Comparison of ENCODE assay signal across 13 mouse cellular contexts in the genomic region with DNA sequence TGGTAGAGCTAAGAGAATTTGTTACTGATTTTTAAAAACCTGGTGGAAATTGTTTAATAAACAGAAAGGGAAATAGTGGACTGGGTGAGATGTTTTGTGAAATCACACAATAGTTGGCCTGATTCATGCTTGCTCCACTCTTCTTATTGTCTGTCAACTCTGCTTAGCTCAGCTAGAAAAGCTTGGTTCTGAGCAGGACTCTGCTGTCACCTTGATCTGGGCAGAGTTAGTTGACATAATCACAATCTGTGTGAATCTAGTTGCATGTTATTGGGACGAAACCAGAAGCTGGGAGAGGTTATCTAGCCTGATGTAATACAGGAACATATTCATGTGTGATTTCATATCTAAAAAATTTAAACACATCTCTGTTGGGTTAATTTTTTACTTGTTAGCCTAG.
"Had no signal": no experiment of that assay in that cellular context is flagged by ENCODE, and none has a peak within 500 bp of the region (broad histone marks: within the 10 kb centered on the region; RNA-seq: fewer than 3 reads in every experiment).

No protein-coding gene starts in this region.

- H3K27ac ChIP-seq: liver, embryonic 14.5 days; midbrain, embryonic 13.5 days; neural tube, embryonic 12.5 days had no signal

- H3K36me3 ChIP-seq: midbrain, embryonic 13.5 days; neural tube, embryonic 12.5 days had no signal

- ATAC-seq: midbrain, embryonic 13.5 days; midbrain, embryonic 16.5 days had no signal

- DNase-seq: lung, adult 18-20 months; lung, embryonic 14.5 days; lung, postnatal 10 days; lung, postnatal 4 days; right cerebral cortex, postnatal 14 days; thymus, adult 18-20 months; thymus, postnatal 14 days; thymus, postnatal 36 days had no signal

- H3K27me3 ChIP-seq: midbrain, embryonic 13.5 days; neural tube, embryonic 12.5 days had no signal

- H3K4me3 ChIP-seq: midbrain, embryonic 13.5 days; neural tube, embryonic 12.5 days had no signal

- H3K4me2 ChIP-seq: lung, embryonic 14.5 days; midbrain, embryonic 11.5 days; midbrain, embryonic 13.5 days; neural tube, embryonic 12.5 days had no signal

- H3K9me3 ChIP-seq: midbrain, embryonic 13.5 days; neural tube, embryonic 12.5 days had no signal

- H3K4me1 ChIP-seq: midbrain, embryonic 13.5 days; neural tube, embryonic 12.5 days had no signal

- H3K9ac ChIP-seq: liver, embryonic 14.5 days; lung, embryonic 14.5 days; midbrain, embryonic 13.5 days; neural tube, embryonic 12.5 days had no signal
